In the genomic region with DNA sequence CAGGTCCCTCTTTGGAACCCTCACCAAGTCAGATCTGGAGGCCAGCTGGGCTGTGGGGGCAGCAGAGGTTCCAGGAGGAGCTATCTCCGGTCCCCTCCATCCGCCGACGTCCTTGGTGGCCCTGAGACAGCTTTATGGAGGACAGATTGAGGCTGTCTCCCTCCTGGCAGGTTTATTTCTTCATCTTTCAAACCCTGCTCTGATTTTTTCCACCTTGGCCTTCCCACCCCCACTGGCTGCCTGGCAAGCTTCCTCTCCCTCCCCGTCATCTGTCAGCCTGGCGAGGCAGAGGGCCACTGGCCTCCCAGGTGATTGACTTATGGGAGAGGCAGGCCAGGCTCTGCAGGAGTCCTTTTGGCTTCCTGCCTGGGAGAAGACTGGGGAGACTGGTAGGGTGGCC, we compare ENCODE assay signal across 9 mouse cellular contexts.
DNase-seq lines count a peak whose midpoint lies in the region; ATAC-seq and TF ChIP-seq lines count a peak whose summit lies in the region.
"Had no signal": no experiment of that assay in that cellular context is flagged by ENCODE, and none has a peak within 500 bp of the region (broad histone marks: within the 10 kb centered on the region; RNA-seq: fewer than 3 reads in every experiment).

No protein-coding gene starts in this region.

- no peak for TF ChIP-seq CTCF in kidney, adult 2 months (conservative IDR thresholded peaks at IDR 0.05; ENCODE audit: insufficient read depth, insufficient read length, low read depth, low read length)

- no peaks in the 10 kb centered on the region for H3K9me3 ChIP-seq in intestine, embryonic 16.5 days (ENCODE audit: control insufficient read depth, low read length)
- no peaks in the 10 kb centered on the region for H3K9me3 ChIP-seq in intestine, embryonic 15.5 days
- H3K9me3 ChIP-seq in embryonic facial prominence, embryonic 13.5 days = no peaks in the 10 kb centered on the region
- no peaks in the 10 kb centered on the region for H3K9me3 ChIP-seq in neural tube, embryonic 13.5 days
- H3K9me3 ChIP-seq: embryonic facial prominence, embryonic 15.5 days had no signal

- H3K4me2 ChIP-seq in intestine, embryonic 16.5 days (ENCODE audit: low read depth, low read length) = no peak overlapping the region
- H3K4me2 ChIP-seq in intestine, embryonic 15.5 days (replicated peaks) = no peak overlapping the region
- H3K4me2 ChIP-seq in embryonic facial prominence, embryonic 13.5 days = no peak overlapping the region
- H3K4me2 ChIP-seq in neural tube, embryonic 13.5 days = no peak overlapping the region
- H3K4me2 ChIP-seq: embryonic facial prominence, embryonic 15.5 days had no signal

- peaks cover 35% of the 10 kb centered on the region for H3K4me1 ChIP-seq in intestine, embryonic 16.5 days (ENCODE audit: control insufficient read depth, insufficient read depth, low read length)
- peaks cover 46% of the 10 kb centered on the region for H3K4me1 ChIP-seq in intestine, embryonic 15.5 days (replicated peaks)
- H3K4me1 ChIP-seq in embryonic facial prominence, embryonic 13.5 days = peaks cover 80% of the 10 kb centered on the region
- peaks cover 10% of the 10 kb centered on the region for H3K4me1 ChIP-seq in kidney, adult 2 months (ENCODE audit: control insufficient read depth, insufficient read depth, low read length)
- peaks cover 81% of the 10 kb centered on the region for H3K4me1 ChIP-seq in neural tube, embryonic 13.5 days (replicated peaks)

- WGBS in intestine, embryonic 16.5 days = 49% methylated on average over 6 of the region's 6 CpGs
- 39% methylated on average over 6 of the region's 6 CpGs for WGBS in intestine, embryonic 15.5 days
- 65% methylated on average over 6 of the region's 6 CpGs for WGBS in embryonic facial prominence, embryonic 13.5 days
- WGBS in kidney, adult 2 months = 33% methylated on average over 6 of the region's 6 CpGs
- 29% methylated on average over 6 of the region's 6 CpGs for WGBS in neural tube, embryonic 13.5 days

- 0 out of 2 replicates have a peak overlapping the region, but pooled peaks have one; percentile 16 for H3K9ac ChIP-seq in intestine, embryonic 16.5 days (ENCODE audit: low read depth, low read length)
- H3K9ac ChIP-seq in intestine, embryonic 15.5 days = no peak overlapping the region
- no peak overlapping the region for H3K9ac ChIP-seq in embryonic facial prominence, embryonic 13.5 days
- peak overlapping the region; percentile 44 for H3K9ac ChIP-seq in neural tube, embryonic 13.5 days
- H3K9ac ChIP-seq: embryonic facial prominence, embryonic 15.5 days had no signal

- no peaks in the 10 kb centered on the region for H3K27me3 ChIP-seq in intestine, embryonic 16.5 days (replicated peaks; ENCODE audit: control insufficient read depth, insufficient read depth, low read length)
- H3K27me3 ChIP-seq in intestine, embryonic 15.5 days (replicated peaks) = no peaks in the 10 kb centered on the region
- H3K27me3 ChIP-seq in embryonic facial prominence, embryonic 13.5 days = no peaks in the 10 kb centered on the region
- H3K27me3 ChIP-seq in kidney, adult 2 months (replicated peaks; ENCODE audit: control insufficient read depth, insufficient read depth, low read length) = no peaks in the 10 kb centered on the region
- no peaks in the 10 kb centered on the region for H3K27me3 ChIP-seq in neural tube, embryonic 13.5 days
- H3K27me3 ChIP-seq: embryonic facial prominence, embryonic 15.5 days had no signal

- TF ChIP-seq POLR2A in kidney, adult 2 months (IDR thresholded peaks at IDR 0.05; ENCODE audit: low read depth, low read length) = no peak

- H3K27ac ChIP-seq in intestine, embryonic 16.5 days (ENCODE audit: low read length) = no peak overlapping the region
- H3K27ac ChIP-seq in intestine, embryonic 15.5 days = no peak overlapping the region
- H3K27ac ChIP-seq in embryonic facial prominence, embryonic 13.5 days = peak overlapping the region; percentile 63; the same call in 1 of the 2 replicates
- no peak overlapping the region for H3K27ac ChIP-seq in kidney, adult 2 months (ENCODE audit: insufficient read depth, low read depth, low read length)
- H3K27ac ChIP-seq in neural tube, embryonic 13.5 days (replicated peaks) = peak overlapping the region; percentile 85

- H3K36me3 ChIP-seq in intestine, embryonic 16.5 days (ENCODE audit: control insufficient read depth, insufficient read depth, low read length) = no peaks in the 10 kb centered on the region
- H3K36me3 ChIP-seq in intestine, embryonic 15.5 days = peaks cover 4% of the 10 kb centered on the region
- H3K36me3 ChIP-seq in embryonic facial prominence, embryonic 13.5 days = peaks cover 38% of the 10 kb centered on the region
- no peaks in the 10 kb centered on the region for H3K36me3 ChIP-seq in kidney, adult 2 months (ENCODE audit: control insufficient read depth, insufficient read depth, low read length)
- H3K36me3 ChIP-seq in neural tube, embryonic 13.5 days = peaks cover 36% of the 10 kb centered on the region

- ATAC-seq in intestine, embryonic 16.5 days = no peak
- no peak for ATAC-seq in intestine, embryonic 15.5 days
- no peak for ATAC-seq in embryonic facial prominence, embryonic 13.5 days (ENCODE audit: insufficient number of reproducible peaks, insufficient read depth, low FRiP score, low TSS enrichment, low read depth)
- no peak for ATAC-seq in neural tube, embryonic 13.5 days (ENCODE audit: low read depth)

- no peak overlapping the region for H3K4me3 ChIP-seq in intestine, embryonic 16.5 days (ENCODE audit: low read length)
- no peak overlapping the region for H3K4me3 ChIP-seq in intestine, embryonic 15.5 days (replicated peaks)
- H3K4me3 ChIP-seq in embryonic facial prominence, embryonic 13.5 days = no peak overlapping the region
- H3K4me3 ChIP-seq in kidney, adult 2 months (ENCODE audit: insufficient read depth, low read depth, low read length) = no peak overlapping the region
- no peak overlapping the region for H3K4me3 ChIP-seq in neural tube, embryonic 13.5 days
- H3K4me3 ChIP-seq: embryonic facial prominence, embryonic 15.5 days had no signal

- peak; percentile 87 for DNase-seq in kidney, adult 2 months
- DNase-seq in embryo, embryonic 9.5 days (ENCODE audit: extremely low spot score) = no peak
- no peak for DNase-seq in lung, postnatal 4 days
- DNase-seq in layer of hippocampus, postnatal 36 days = no peak

Comparison
In these comparisons a context has a peak if more than half of its experiments do, and no peak if none do; other contexts are left out.
1. H3K9ac ChIP-seq: peak in intestine, embryonic 16.5 days (single experiment) and neural tube, embryonic 13.5 days (single experiment); none in intestine, embryonic 15.5 days (single experiment) and embryonic facial prominence, embryonic 13.5 days (single experiment).
2. H3K27ac ChIP-seq: peak in embryonic facial prominence, embryonic 13.5 days (single experiment) and neural tube, embryonic 13.5 days (single experiment); none in intestine, embryonic 16.5 days (single experiment), intestine, embryonic 15.5 days (single experiment) and kidney, adult 2 months (single experiment).